Mouse (Mus musculus) forebrain, embryonic 12.5 days (tissue): ENCODE measurements around the gene Itga8. TPM values are rescaled to one million over a fixed set of nuclear protein-coding genes. Genes with fewer than 3 reads are reported as not detected.

Experiments used
- polyA plus RNA-seq: library from polyadenylated mRNA; unstranded; fragments of >200 nt; fragmentation: Nextera tagmentation; extraction: Ambion mirVana; gene quantifications from 2 replicates; pipeline ENCODE4 v1.2.1, GENCODE M21; 2016

Itga8 gene
- polyA plus RNA-seq, 1 experiment from 2014 or later, result 4.8 TPM

Other genes with a start within 250 kb of the Itga8 start
- gene Mindy3, start 117.5 kb upstream of the Itga8 start, polyA plus RNA-seq, result 39.3 and 39.5 TPM in 2 replicates